Mouse (Mus musculus): ENCODE measurements around the gene Etl4.

- TF ChIP-seq CTCF (IDR thresholded peaks at IDR 0.05; ENCODE audit: low read depth) (no peak), EP300 (IDR thresholded peaks at IDR 0.05; ENCODE audit: low read depth) (no peak)
Observed at GRCm38 (mm10) chr2:20697719-20698118, 788.1 kb downstream of the Etl4 start.

Data from liver, postnatal 0 days (tissue).